Mouse (Mus musculus) left cerebral cortex, adult 11 months (tissue): ENCODE results near the gene Hps3.
"Not testable (repeated sequence)": the region's sequence is repeated elsewhere in the genome, so short reads cannot be mapped to it uniquely, and the experiment has no call there.

Source experiments
- DNase-seq: peaks from one replicate; pipeline ENCODE4 v3.0.0; 2022; ENCODE audit warnings: low spot score

Gene Hps3

GRCm38 (mm10) chr3:20034719-20035404, at the start of gene Hps3:
TSS of gene Hps3 (minus strand) at chr3:20035315.
- peak; percentile 85 for DNase-seq

GRCm38 (mm10) chr3:20082161-20082560, 47.0 kb upstream of the Hps3 start:
- DNase-seq = no peak

- DNase-seq = no peak
Observed at GRCm38 (mm10) chr3:20076145-20077053, 41.3 kb upstream of the Hps3 start.

GRCm38 (mm10) chr3:20058197-20058541, 23.1 kb upstream of the Hps3 start:
- no peak for DNase-seq

- peak; percentile 94 for DNase-seq
Observed at GRCm38 (mm10) chr3:20057306-20058196, 22.4 kb upstream of the Hps3 start, which contains the start of gene Hltf. TSS of gene Hltf (plus strand) at chr3:20057811.

- DNase-seq = not testable (repeated sequence)
Observed at GRCm38 (mm10) chr3:20044736-20045135, 9.6 kb upstream of the Hps3 start.

- not testable (repeated sequence) for DNase-seq
Observed at GRCm38 (mm10) chr3:20041461-20041860, 6.3 kb upstream of the Hps3 start.

GRCm38 (mm10) chr3:20036069-20036468, 954 bp upstream of the Hps3 start:
- no peak for DNase-seq

- no peak for DNase-seq
Observed at GRCm38 (mm10) chr3:20033761-20034718, 1.1 kb downstream of the Hps3 start.

GRCm38 (mm10) chr3:20030807-20031206, 4.3 kb downstream of the Hps3 start:
- no peak for DNase-seq

- DNase-seq = no peak
Observed at GRCm38 (mm10) chr3:20028640-20029039, 6.5 kb downstream of the Hps3 start.

GRCm38 (mm10) chr3:20027788-20028187, 7.3 kb downstream of the Hps3 start:
- DNase-seq = no peak

- DNase-seq = no peak
Observed at GRCm38 (mm10) chr3:20026996-20027689, 8.0 kb downstream of the Hps3 start.

- DNase-seq = no peak
Observed at GRCm38 (mm10) chr3:20026481-20026880, 8.6 kb downstream of the Hps3 start.

- DNase-seq = no peak
Observed at GRCm38 (mm10) chr3:20023832-20024231, 11.3 kb downstream of the Hps3 start.

- no peak for DNase-seq
Observed at GRCm38 (mm10) chr3:20018076-20018475, 17.0 kb downstream of the Hps3 start.

- no peak for DNase-seq
Observed at GRCm38 (mm10) chr3:20014454-20014853, 20.7 kb downstream of the Hps3 start.

GRCm38 (mm10) chr3:20010905-20011304, 24.2 kb downstream of the Hps3 start:
- DNase-seq = not testable (repeated sequence)

GRCm38 (mm10) chr3:20010464-20010863, 24.7 kb downstream of the Hps3 start:
- DNase-seq = no peak

GRCm38 (mm10) chr3:20007759-20008158, 27.4 kb downstream of the Hps3 start:
- no peak for DNase-seq
